Mouse (Mus musculus) testis, postnatal 14 days (tissue): ENCODE data around the gene Tmem110.
A peak's percentile ranks its signal among the peaks of the same experiment; 100 is the strongest.

Experiments used
- DNase-seq: peaks from one replicate; pipeline ENCODE4 v3.0.0; 2021; ENCODE audit warnings: low spot score

Gene Tmem110

DNA sequence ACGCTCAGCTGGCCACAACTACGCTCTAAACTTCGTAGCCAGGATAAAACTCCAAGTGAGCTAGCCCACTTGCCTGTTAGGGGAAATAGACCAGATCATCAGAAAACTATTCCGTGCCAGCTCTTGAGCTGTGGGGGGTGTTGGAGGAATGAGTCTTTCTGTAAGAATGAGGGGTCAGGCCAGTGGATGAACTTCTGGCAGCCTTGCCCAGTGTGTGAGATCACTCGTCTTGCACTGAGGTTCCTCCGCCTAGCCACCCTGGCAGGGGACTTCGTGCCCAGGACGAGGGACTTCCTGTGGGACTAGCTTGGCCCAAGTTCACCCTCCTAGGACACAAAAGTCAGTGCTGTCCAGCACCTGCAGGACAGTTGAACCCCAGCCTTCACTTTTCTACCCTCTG is 78.9 kb downstream of the Tmem110 start:
- no peak for DNase-seq

DNA sequence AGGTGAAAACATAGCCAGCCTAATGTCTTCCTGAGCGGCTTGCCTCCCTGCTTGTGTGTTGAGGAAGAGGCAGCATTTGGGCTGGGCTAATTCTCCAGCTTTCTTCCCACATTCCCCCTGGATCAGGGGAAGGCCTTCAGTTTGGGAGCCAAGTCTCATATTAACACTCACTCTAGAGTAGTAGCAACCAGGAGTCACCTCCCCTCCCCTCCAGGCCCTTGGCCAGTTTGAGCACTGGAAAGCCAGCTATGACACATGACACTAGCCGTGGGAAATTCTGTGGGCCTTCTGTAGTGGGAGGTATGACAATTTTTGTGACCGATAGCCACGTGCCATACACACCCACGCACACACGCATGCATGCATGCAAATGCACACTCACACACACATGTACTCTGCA is 80.6 kb downstream of the Tmem110 start:
- DNase-seq, result no peak

DNA sequence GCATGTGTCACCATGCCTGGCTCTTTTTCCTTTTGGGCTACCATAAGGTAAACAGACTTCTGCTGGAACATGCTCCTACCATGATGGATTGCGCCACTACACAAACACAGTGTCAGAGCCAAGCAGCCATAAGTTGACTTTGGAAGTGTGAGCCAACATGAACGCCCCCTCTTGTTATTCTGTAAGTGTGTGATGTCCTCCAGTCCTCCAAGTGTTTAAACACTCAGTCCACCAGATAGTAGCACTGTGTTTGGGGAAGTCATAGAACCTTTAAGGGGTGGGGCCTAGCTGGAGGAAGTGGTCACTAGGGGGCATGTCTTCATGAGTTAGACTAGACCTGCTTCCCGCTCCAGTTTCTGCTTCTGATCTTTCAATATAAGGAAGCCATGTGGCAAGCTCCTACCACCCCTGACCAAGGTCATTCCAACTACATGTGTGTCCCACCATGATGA is 82.5 kb downstream of the Tmem110 start:
- DNase-seq, result no peak

DNA sequence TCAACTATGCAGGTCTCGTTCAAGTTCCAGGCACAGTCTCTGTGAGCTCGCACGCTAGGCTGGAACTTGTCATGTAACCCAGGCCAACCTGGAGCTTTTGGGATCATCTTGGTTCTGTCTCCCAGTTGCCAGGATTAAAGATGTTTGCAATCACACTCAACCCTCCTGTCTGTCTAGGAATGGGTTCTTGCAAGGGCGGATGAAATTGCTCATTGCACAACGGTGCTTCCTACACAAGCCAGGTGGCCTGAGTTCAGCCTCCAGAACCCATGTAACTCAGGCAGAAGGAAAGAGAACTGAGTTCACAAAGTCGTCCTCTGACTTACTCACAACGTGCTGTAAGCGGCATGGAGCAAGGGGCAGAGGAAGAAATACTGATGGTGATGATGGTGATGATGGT is 85.8 kb downstream of the Tmem110 start:
- no peak for DNase-seq

DNA sequence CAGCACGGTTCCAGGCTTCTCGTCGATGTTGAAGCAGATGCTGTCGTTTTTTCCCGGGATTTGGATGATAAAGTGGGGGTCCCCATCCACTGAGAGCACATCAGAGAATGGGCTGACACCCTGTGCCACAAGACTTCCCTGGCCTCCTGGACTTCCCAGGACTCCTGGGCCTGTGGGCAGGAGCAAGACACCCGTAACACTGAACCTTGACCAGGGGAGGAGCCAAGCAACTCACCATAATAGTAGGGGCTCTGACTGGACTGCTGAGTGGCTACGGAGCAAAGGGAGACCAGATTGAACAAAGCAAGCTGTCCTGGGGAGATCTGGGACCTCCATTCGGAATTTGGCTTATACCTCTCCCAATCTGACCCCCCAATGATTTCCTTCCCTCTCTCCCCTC is 87.3 kb downstream of the Tmem110 start:
- DNase-seq, result no peak

DNA sequence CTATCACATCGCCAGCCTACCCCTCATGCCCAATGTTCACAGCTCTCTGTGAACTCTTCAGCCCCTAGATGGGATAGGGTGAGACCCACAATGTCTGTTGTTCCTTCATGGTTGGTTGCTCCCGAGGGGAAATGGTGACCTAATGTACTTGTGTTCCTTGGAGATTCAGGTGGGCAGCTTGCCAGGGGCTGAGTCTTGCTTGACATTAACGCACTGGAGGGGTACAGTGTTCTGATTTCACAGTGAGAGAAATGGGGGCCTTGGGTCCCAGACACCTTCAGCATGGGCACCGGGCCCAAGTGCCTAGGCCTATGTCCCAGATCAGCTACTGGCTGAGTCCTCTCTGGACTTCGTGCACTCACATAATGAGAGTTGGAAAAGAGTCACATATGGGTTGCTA is 88.0 kb downstream of the Tmem110 start:
- DNase-seq, result peak; percentile 19

DNA sequence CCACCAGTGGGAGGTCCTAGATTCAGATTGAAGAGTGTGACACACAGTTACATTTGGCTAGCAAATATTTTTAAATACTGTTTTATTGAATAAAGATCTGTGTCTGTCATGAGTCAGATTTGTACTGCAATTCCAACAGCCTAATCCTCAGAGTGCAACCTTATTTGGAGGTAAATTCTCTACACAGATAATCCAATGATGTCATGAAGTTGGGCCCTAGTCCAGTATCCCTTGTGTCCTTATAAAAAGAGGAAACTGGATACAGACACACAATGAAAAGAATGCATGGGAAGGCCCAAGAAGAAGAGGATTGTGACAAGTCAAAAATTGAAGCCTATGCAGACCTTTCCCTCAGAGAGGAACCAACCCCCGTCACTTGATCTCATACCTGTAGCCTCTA is 91.1 kb downstream of the Tmem110 start:
- DNase-seq, result no peak

DNA sequence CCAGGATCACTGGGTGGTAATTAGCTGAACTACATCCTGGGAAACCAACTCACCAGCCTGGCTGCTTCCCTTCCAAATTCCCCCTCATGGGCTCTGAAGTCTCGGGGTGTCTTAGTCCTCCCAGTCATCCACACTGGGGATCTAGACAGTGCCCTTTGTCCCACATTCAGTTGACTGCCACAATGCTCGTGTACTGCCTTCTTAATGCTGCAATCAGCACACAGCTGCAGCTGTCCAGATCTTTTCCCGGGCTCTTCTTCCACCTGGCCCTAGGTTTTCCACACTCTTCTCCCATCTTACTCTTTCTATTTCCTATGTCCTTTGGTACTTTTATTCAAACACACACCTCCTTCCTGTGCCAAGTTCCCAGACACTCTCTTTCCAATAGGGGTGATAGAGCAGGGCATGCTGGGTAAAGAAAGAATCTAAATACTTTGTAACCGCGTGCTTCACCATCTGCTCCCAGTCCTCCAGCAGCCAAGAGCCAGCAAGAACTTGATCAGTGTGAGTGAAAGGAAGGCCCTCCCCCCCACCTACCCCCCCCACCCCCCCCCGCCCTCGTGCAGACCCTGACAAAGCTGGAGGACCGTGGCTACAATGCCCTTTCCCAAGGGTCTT is 96.8 kb downstream of the Tmem110 start:
- DNase-seq, result no peak

DNA sequence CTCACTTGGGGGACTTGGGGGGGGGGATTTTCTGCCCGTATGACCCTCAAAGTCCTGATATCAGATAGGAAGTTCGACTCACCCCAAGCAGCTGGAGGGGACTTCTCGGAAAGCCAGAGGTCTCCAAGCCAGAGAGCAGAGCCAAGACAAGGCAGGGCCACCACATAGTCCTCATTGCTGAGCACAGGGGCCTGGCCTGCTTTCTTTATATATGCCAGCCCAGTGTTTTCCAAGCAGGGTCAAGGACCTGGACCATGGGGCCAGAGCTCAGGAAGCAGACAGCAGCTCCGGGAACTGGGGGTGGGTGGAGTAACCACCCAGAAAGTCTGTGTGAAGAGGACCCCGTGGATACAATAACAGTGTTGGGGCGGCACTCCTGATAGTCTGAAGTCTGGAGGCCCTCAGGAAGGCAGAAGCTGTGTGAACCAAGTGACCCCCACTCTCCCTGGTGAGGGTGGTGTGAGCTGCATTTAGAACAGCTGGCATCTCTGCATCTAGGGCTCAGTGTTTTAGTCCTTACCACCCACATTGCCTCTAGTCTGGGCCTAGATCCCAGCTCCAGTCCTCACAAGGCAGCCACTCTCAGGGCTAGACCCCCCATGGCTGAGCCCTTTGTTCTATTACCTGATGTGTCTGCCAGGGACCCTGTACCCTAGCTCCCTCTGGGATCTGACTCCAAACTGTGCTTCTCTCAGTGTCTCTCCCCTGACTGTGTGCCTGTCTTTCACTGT is 98.2 kb downstream of the Tmem110 start, which contains the start of gene Itih3:
TSS of gene Itih3 (minus strand) at position 386 of the 731 bp plus-strand sequence.
- peak; percentile 15 for DNase-seq

DNA sequence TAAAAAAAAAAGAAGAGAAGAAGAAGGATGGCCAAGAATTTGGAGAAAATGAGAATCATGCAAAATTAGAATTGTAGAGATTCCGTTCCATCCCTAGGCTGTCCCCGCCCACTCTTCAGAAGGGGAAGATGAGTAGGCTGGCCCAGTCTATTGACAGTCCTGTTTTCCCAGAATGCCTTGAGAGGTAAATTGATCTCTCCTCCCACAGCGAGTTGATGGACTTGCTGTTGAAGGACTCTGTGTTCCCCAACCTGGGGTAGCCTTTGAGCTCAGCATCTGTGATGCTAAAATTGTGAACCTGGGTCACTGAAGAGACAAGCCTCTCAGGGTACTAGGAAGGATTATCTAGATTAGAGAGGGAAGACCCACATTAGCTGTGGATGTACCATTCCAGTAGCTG is 100.1 kb downstream of the Tmem110 start:
- DNase-seq, result no peak
